Mouse (Mus musculus) liver, postnatal 0 days (tissue): Measurements from ENCODE around the gene Slc16a1. TPM values are rescaled to one million over a fixed set of nuclear protein-coding genes. Genes with fewer than 3 reads are reported as not detected.
A peak's percentile ranks its signal among the peaks of the same experiment; 100 is the strongest.

Experiments used
- ATAC-seq: fragments of 200-750 bp; cut with Nextera tagmentation; 2 replicates; pipeline ENCODE4 v1.8.0; 2017; ENCODE audit warnings: mild to moderate bottlenecking, moderate library complexity
- DNase-seq: peaks from one replicate; pipeline ENCODE4 v3.0.0-alpha.2; 2016
- H3K27ac ChIP-seq: fragments of 300-500 bp; sonication (generic); 2 replicates; pipeline ENCODE4 v1.5.1; 2014; ENCODE audit warnings: antibody characterized with exemption, moderate library complexity, mild to moderate bottlenecking, low read depth
- H3K27me3 ChIP-seq: fragments of 300-500 bp; sonication (generic); 2 replicates; pipeline ENCODE4 v1.6.1; 2014; ENCODE audit warnings: low read length, control low read depth, mixed read lengths; ENCODE audit not compliant: insufficient read depth
- H3K36me3 ChIP-seq: fragments of 300-500 bp; sonication (generic); replicated peaks from 2 replicates; pipeline ENCODE4 v1.6.1; 2014; ENCODE audit warnings: mild to moderate bottlenecking, control low read depth, low read length, moderate library complexity, mixed read lengths; ENCODE audit not compliant: insufficient read depth
- H3K4me1 ChIP-seq: fragments of 300-500 bp; sonication (generic); 2 replicates; pipeline ENCODE4 v1.6.1; 2014; ENCODE audit warnings: antibody characterized with exemption, mild to moderate bottlenecking, control low read depth; ENCODE audit not compliant: insufficient read depth
- H3K4me2 ChIP-seq: fragments of 300-500 bp; sonication (generic); 2 replicates; pipeline ENCODE4 v1.6.1; 2014; ENCODE audit warnings: low read depth, mild to moderate bottlenecking, low read length, moderate library complexity, mixed read lengths
- H3K4me3 ChIP-seq: fragments of 300-500 bp; sonication (generic); 2 replicates; pipeline ENCODE4 v1.5.1; 2014; ENCODE audit warnings: low read depth, low read length
- H3K9ac ChIP-seq: fragments of 300-500 bp; sonication (generic); replicated peaks from 2 replicates; pipeline ENCODE4 v1.6.1; 2014; ENCODE audit warnings: mild to moderate bottlenecking, moderate library complexity
- H3K9me3 ChIP-seq: fragments of 300-500 bp; sonication (generic); 2 replicates; pipeline ENCODE4 v1.6.1; 2016; ENCODE audit warnings: mild to moderate bottlenecking, control low read depth, low read length, mixed read lengths
- CTCF ChIP-seq: sonication (generic); IDR thresholded peaks from 2 replicates; pipeline ENCODE4 v1.5.1; 2016; ENCODE audit warnings: antibody characterized with exemption, low read depth
- EP300 ChIP-seq: IDR thresholded peaks from 2 replicates; pipeline ENCODE4 v1.6.1; 2016; ENCODE audit warnings: antibody characterized with exemption, low read depth, mild to moderate bottlenecking
- WGBS: fragments of 180-500 bp; shearing (Covaris S2); extraction: QIAGEN DNeasy Blood & Tissue Kit; methylation state at CpG from one replicate; pipeline ENCODE4 v1.1.7; 2014; ENCODE audit not compliant: insufficient replicate concordance; 5-methylcytosine and 5-hydroxymethylcytosine counted together
- polyA plus RNA-seq: library from polyadenylated mRNA; unstranded; fragments of >200 nt; fragmentation: Nextera tagmentation; extraction: Ambion mirVana; gene quantifications from 2 replicates; pipeline ENCODE4 v1.2.1, GENCODE M21; 2015

Gene Slc16a1
- polyA plus RNA-seq, 1 experiment from 2014 or later = 69.6 TPM

- H3K4me1 ChIP-seq = peaks cover 38% of the 10 kb centered on the region
- H3K36me3 ChIP-seq = no peaks in the 10 kb centered on the region
- peak overlapping the region; percentile 85 for H3K4me3 ChIP-seq
- DNase-seq (no peak), ATAC-seq (peak; percentile 58)
- WGBS = 8% methylated on average over 38 of the region's 38 CpGs
- H3K9ac ChIP-seq = peak overlapping the region; percentile 93
- peak overlapping the region; percentile 92 for H3K4me2 ChIP-seq
- TF ChIP-seq EP300 (0 out of 2 replicates have a peak, but pooled peaks have one; percentile 36), CTCF (no peak)
- H3K9me3 ChIP-seq = no peaks in the 10 kb centered on the region
- H3K27me3 ChIP-seq = no peaks in the 10 kb centered on the region
- peak overlapping the region; percentile 75 for H3K27ac ChIP-seq
These were observed 753 bp upstream of the Slc16a1 start for GRCm38 (mm10) chr3:104637427-104638402.

GRCm38 (mm10) chr3:104638932-104639748, 672 bp downstream of the Slc16a1 start:
- Histone ChIP-seq H3K36me3 (no peaks in the 10 kb centered on the region), H3K4me3 (peak overlapping the region; percentile 85), H3K4me2 (peak overlapping the region; percentile 92), H3K9me3 (no peaks in the 10 kb centered on the region), H3K27me3 (no peaks in the 10 kb centered on the region), H3K27ac (peak overlapping the region; percentile 75), H3K9ac (peak overlapping the region; percentile 93), H3K4me1 (peaks cover 50% of the 10 kb centered on the region)
- peak; percentile 5; the same call in 1 of the 2 replicates for TF ChIP-seq CTCF
- peak; percentile 20; the same call in 1 of the 2 replicates for TF ChIP-seq EP300
- WGBS = 0% methylated on average over 43 of the region's 58 CpGs
- ATAC-seq (peak; percentile 75), DNase-seq (peak; percentile 83)

- DNase-seq = no peak
- WGBS = 10% methylated on average over 10 of the region's 10 CpGs
- H3K4me3 ChIP-seq = peak overlapping the region; percentile 85
- H3K4me2 ChIP-seq = peak overlapping the region; percentile 92
- H3K27me3 ChIP-seq = no peaks in the 10 kb centered on the region
- H3K4me1 ChIP-seq = peaks cover 52% of the 10 kb centered on the region
- H3K36me3 ChIP-seq = no peaks in the 10 kb centered on the region
- H3K27ac ChIP-seq = peak overlapping the region; percentile 75
- TF ChIP-seq CTCF = no peak
- TF ChIP-seq EP300 = no peak
- H3K9ac ChIP-seq = peak overlapping the region; percentile 93
- ATAC-seq = no peak
- H3K9me3 ChIP-seq = no peaks in the 10 kb centered on the region
These were observed 1.4 kb downstream of the Slc16a1 start for GRCm38 (mm10) chr3:104639749-104640368.

- Histone ChIP-seq H3K9ac (peak overlapping the region; percentile 93), H3K4me3 (peak overlapping the region; percentile 85)
- no peak for DNase-seq
These were observed 2.4 kb downstream of the Slc16a1 start for GRCm38 (mm10) chr3:104640855-104641254.

DNA sequence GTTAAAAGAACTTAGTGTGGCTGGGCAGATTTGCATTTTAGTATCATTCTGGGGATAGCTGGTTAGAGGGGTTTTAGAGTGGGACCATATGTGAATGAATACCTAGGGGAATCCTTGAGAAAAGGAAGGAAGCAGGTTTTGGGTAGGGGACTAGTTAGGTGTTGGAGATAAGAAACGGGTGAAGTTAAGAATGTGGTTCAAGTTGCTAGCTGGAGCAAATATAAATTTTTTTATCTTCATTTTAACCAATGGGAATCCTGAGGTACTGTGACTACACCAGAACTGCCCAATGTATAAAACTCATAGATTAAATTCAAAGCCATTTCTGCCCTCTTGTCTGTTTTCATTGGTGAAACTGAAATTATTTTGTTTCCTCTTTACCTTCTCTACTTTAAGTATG, 2.8 kb downstream of the Slc16a1 start:
- Histone ChIP-seq H3K4me2 (peak overlapping the region; percentile 92), H3K4me1 (peaks cover 59% of the 10 kb centered on the region), H3K9ac (peak overlapping the region; percentile 93), H3K4me3 (peak overlapping the region; percentile 85), H3K27me3 (no peaks in the 10 kb centered on the region), H3K36me3 (peaks cover 4% of the 10 kb centered on the region; the same call in 1 of the 2 replicates), H3K9me3 (no peaks in the 10 kb centered on the region), H3K27ac (peak overlapping the region; percentile 13; the same call in 1 of the 2 replicates)
- WGBS = 30% methylated on average over 1 of the region's 1 CpGs
- no peak for TF ChIP-seq EP300
- no peak for TF ChIP-seq CTCF
- no peak for DNase-seq
- ATAC-seq = no peak

More at GRCm38 (mm10) chr3:104640855-104641254, 2.4 kb downstream of the Slc16a1 start:
- peaks cover under 1% of the 10 kb centered on the region; the same call in 1 of the 2 replicates for H3K36me3 ChIP-seq
- peak overlapping the region; percentile 13; the same call in 1 of the 2 replicates for H3K27ac ChIP-seq
- H3K27me3 ChIP-seq = no peaks in the 10 kb centered on the region
- TF ChIP-seq CTCF = no peak
- TF ChIP-seq EP300 = no peak
- no peaks in the 10 kb centered on the region for H3K9me3 ChIP-seq
- H3K4me2 ChIP-seq = peak overlapping the region; percentile 92
- H3K4me1 ChIP-seq = peaks cover 58% of the 10 kb centered on the region
- ATAC-seq = no peak
